Mouse (Mus musculus) embryonic stem cell, embryonic (primary cell): ENCODE measurements at regions not wholly inside any gene's neighbourhood (a gene's known extent, or its start where the extent isn't known, plus 50 kb on each side); places are given as distances from the start of the nearest gene placed in this dataset.

Source experiments
- CTCF ChIA-PET, 4 experiments: fragments of 300-600 bp in 2 of 4; fragments of 350-600 bp in 2 of 4; sonication (Branson Sonifier 250); formaldehyde crosslinking; loops; one replicate each; lab custom pipeline; 2022; ENCODE audit warnings: inconsistent platforms in 2 of 4; lab: Charles Lee
- POLR2A ChIA-PET, 4 experiments: fragments of 300-600 bp in 2 of 4; fragments of 350-600 bp in 2 of 4; sonication (Branson Sonifier 250); formaldehyde crosslinking; loops; one replicate each; lab custom pipeline; 2022; ENCODE audit warnings: antibody characterized with exemption in 4 of 4, inconsistent platforms in 1 of 4; lab: Charles Lee

DNA sequence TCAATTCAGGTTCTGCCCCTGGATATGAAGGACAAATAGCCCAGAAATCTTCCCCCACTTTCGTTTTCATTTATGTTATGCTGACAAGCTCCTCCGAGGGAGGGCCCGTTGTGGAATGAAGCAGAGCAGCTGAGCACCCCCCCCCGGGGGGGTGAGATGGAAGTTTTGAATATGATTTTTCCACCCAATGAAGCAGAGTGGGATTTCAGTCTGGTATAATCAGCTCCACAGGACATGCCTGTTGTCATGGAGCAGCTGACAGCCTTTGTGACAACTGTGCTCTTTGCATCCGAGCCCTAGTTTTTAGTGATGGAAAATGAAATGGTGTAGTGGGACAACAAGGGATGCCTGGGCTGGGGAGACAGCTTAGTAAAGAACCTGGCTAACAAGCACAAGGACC, 52.4 kb upstream of the 2410004P03Rik start:
- ChIA-PET POLR2A (interaction anchor here in 1 of 4 experiments (0.5 kb wide), 1 partner anchor 366 kb away, joined by 4 read pairs; no protein-coding TSS in a partner anchor), CTCF (interaction anchor here in 2 of 4 experiments (1.2 to 1.3 kb wide), 2 partner anchors 9 to 53 kb away, joined by 3 read pairs; partner anchors contain the start of gene 2410004P03Rik (in 1 of the 2))
